Mouse (Mus musculus): ENCODE data around the gene Tardbp.

DNA sequence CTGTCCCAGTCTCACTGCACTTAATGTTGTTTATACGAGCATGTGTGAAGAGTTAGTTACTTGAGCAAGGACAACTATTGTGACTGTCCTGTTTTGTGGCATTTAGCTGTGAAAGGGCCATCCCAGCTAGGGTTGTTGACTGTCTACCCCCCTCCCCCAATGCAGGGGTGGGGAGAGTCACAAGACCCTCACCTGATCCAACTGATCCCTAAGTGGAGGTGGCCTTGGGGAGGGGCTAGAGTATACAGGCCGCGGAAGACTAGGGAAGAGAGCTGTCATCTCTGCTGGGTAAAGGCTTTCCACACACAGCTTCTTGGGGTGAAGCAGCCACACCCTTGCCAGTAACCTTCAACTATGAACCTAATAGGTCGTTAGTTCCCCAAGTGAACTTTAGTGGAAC is 26.5 kb downstream of the Tardbp start:
- no peak for TF ChIP-seq CTCF (IDR thresholded peaks at IDR 0.05)
- no peak for TF ChIP-seq EP300 (IDR thresholded peaks at IDR 0.05)
